Mouse (Mus musculus) heart, embryonic 10.5 days (tissue): Measurements from ENCODE around the gene Irf2bpl. TPM values are rescaled to one million over a fixed set of nuclear protein-coding genes. Genes with fewer than 3 reads are reported as not detected.
A peak's percentile ranks its signal among the peaks of the same experiment; 100 is the strongest.

ENCODE experiments used
- DNase-seq: peaks from one replicate; pipeline ENCODE4 v3.0.0-alpha.2; 2017; ENCODE audit warnings: low spot score
- H3K27ac ChIP-seq: fragments of 300-500 bp; sonication (generic); 2 replicates; pipeline ENCODE4 v1.5.1; 2016; ENCODE audit warnings: mild to moderate bottlenecking
- H3K27me3 ChIP-seq: fragments of 300-500 bp; sonication (generic); 2 replicates; pipeline ENCODE4 v1.6.1; 2016; ENCODE audit warnings: mild to moderate bottlenecking; ENCODE audit not compliant: poor library complexity, insufficient read depth, severe bottlenecking
- H3K36me3 ChIP-seq: fragments of 300-500 bp; sonication (generic); 2 replicates; pipeline ENCODE4 v1.6.1; 2016; ENCODE audit warnings: mild to moderate bottlenecking, moderate library complexity
- H3K4me1 ChIP-seq: fragments of 300-500 bp; sonication (generic); 2 replicates; pipeline ENCODE4 v1.6.1; 2016; ENCODE audit warnings: mild to moderate bottlenecking
- H3K4me3 ChIP-seq: fragments of 300-500 bp; sonication (generic); 2 replicates; pipeline ENCODE4 v1.5.1; 2016; ENCODE audit warnings: mild to moderate bottlenecking, moderate library complexity
- H3K9me3 ChIP-seq: fragments of 300-500 bp; sonication (generic); 2 replicates; pipeline ENCODE4 v1.6.1; 2016; ENCODE audit warnings: mild to moderate bottlenecking, moderate library complexity
- WGBS: fragments of 180-500 bp; shearing (Covaris S2); methylation state at CpG from one replicate; pipeline ENCODE4 v1.1.7; 2016; 5-methylcytosine and 5-hydroxymethylcytosine counted together
- polyA plus RNA-seq: library from polyadenylated mRNA; unstranded; fragments of >200 nt; fragmentation: Nextera tagmentation; extraction: Ambion mirVana; gene quantifications from 2 replicates; pipeline ENCODE4 v1.2.1, GENCODE M21; 2016

Gene Irf2bpl
- polyA plus RNA-seq, 1 experiment from 2014 or later: 28.7 TPM

DNA sequence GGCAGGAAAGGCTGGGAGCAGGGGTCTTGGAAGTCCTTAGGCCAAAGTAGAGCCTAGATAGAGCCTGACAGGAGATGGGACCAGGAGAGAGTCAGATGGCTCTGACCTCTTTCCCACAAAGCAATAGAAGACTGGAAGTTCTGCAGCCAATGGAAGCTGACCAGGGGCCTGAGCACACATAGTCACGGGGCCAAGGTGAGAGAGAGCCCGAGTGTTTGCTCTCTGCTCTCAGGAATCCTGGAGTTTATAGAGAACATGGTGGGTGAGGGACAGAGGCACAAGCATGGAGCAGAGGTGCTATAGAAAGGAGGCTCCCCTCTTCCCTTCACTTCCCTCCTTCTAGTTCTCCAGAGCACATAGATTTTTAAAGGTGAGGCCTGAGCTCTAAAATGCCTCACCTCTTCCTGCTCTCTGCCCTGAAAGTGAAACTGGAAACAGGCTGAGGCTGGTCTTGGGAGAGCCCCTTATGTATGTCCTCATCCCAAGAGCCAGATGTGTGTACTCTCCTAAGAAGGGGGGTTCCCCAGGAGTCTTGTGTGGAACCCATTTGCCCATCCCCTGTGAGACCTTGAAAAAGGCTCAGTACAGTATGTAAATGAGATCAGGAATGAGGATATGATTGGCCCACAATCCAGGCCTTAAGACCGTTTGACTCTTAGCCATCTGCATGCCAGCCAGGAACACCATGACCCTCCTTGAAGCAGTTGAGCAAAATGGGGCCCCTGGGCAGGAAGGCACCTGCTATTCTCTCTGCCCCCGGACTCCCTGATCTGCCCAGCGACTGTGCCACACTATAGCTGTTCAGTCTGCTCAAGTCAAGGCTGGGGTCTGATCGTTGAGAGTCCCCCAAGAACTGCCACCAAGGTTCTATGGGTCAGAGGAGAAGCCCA is 25.4 kb downstream of the Irf2bpl start:
- WGBS: 74% methylated on average over 6 of the region's 6 CpGs
- H3K27ac ChIP-seq: peak overlapping the region; percentile 65
- no peaks in the 10 kb centered on the region for H3K36me3 ChIP-seq
- H3K4me1 ChIP-seq: peaks cover 49% of the 10 kb centered on the region
- no peak for DNase-seq
- H3K9me3 ChIP-seq: no peaks in the 10 kb centered on the region
- no peaks in the 10 kb centered on the region for H3K27me3 ChIP-seq
- no peak overlapping the region for H3K4me3 ChIP-seq

DNA sequence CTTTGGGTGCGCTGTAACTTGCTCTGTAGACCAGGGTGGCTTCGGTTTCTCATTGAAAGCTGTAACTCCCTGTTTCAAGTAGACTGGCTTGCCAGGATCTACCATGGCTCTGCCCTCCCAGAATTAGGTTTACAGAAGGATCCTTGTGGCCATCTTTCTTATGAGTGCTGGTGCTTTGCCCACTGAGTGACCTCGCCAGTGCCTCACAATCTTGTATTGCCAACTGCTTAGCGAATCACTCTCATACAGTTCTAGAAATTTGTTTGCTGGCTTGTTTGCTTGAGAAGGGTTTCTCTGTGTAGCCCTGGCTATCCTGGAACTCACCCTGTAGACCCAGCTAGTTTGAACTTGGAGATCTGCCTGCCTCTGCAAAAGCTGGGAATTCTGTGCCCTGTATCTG is 26.1 kb downstream of the Irf2bpl start:
- Histone ChIP-seq H3K9me3 (no peaks in the 10 kb centered on the region), H3K27ac (no peak overlapping the region; the same call in 1 of the 2 replicates), H3K4me3 (no peak overlapping the region), H3K36me3 (no peaks in the 10 kb centered on the region), H3K4me1 (peaks cover 52% of the 10 kb centered on the region), H3K27me3 (no peaks in the 10 kb centered on the region)
- DNase-seq: no peak
- WGBS: 90% methylated on average over 4 of the region's 4 CpGs

DNA sequence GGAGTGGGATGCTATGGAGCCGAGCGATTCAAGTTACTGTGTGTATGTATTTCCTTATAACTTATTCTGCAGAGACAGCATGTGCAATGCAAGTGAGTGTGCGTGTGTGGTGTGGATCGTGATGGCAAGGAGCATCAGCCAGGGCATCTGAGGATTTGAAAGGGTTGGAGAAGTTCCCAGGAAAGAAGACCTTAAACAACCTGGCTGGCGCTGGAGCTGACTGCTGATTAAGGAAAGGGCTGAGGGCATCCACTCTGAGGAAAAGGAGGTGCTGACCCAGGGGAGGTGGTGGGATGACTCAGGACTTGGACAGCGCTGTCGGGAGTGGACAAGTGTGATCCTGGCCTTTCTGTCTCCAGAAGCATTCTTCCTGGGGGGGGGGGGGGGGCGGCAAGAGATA is 27.3 kb downstream of the Irf2bpl start:
- WGBS: 65% methylated on average over 8 of the region's 8 CpGs
- Histone ChIP-seq H3K9me3 (no peaks in the 10 kb centered on the region), H3K27me3 (no peaks in the 10 kb centered on the region), H3K4me1 (peaks cover 56% of the 10 kb centered on the region), H3K36me3 (no peaks in the 10 kb centered on the region), H3K4me3 (no peak overlapping the region), H3K27ac (no peak overlapping the region; the same call in 1 of the 2 replicates)
- no peak for DNase-seq

DNA sequence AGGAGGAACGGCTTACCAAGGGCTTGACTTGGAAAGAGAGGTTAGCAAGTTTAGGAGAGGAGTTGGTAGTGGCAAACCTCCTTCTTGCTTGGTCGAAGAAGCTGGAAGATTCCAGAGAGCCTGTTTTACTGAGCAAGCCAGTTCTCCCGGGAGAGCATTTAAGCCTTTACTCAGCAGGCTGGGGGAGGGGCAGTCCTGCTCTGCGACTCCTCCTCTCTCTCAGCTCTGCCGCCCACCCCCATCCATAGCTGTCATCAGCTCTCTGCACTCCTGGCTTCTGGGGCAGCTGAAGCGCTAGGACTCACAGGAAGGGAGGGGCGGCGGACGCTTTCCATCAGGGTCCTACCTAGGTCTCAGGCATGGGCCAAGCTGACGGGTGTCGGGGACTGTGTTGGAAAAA is 28.9 kb downstream of the Irf2bpl start:
- H3K4me3 ChIP-seq: peak overlapping the region; percentile 36
- no peaks in the 10 kb centered on the region for H3K27me3 ChIP-seq
- H3K27ac ChIP-seq: peak overlapping the region; percentile 75
- 5% methylated on average over 11 of the region's 11 CpGs for WGBS
- H3K36me3 ChIP-seq: no peaks in the 10 kb centered on the region
- no peaks in the 10 kb centered on the region for H3K9me3 ChIP-seq
- H3K4me1 ChIP-seq: peaks cover 62% of the 10 kb centered on the region
- peak; percentile 93 for DNase-seq

DNA sequence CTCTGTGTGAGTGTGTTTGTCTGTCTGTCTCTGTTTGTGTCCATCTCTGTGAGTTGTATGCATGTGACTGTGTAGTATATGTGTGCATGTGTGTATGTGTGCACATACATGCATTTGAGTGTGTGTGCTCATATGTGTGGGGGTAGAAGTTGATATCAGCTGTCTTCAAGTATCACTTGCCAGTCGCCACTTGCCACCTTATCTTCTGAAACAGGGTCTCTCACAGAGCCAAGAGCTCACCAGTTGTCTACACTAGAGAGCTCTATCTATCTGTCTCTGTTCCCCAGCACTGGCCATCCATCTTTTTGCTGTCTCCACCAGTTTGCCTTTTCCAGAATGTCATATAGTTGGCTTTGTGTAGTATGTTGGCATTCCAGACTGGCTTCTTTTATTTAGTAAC is 31.1 kb downstream of the Irf2bpl start:
- WGBS: 19% methylated on average over 1 of the region's 1 CpGs

DNA sequence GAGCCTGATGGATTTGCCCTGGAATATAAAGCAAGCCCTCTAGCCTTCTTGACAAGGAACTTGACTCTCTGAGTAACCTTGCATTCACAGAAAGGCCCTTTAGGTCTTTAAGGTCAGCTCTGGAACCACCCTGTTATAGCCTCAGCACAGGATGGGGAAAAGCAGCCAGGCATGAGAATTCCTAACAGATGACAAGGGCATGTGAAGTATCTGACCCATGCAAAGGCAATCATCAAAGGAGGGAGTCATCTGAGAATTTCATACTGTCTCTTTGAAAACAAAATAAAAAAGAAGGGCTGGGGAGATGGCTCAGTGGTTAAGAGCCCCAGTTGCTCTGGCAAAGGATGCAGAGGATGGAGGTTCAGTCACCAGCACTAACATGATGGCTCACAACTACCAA is 33.3 kb downstream of the Irf2bpl start:
- Histone ChIP-seq H3K36me3 (no peaks in the 10 kb centered on the region), H3K27me3 (no peaks in the 10 kb centered on the region), H3K9me3 (no peaks in the 10 kb centered on the region), H3K4me3 (no peak overlapping the region), H3K27ac (no peak overlapping the region), H3K4me1 (peaks cover 33% of the 10 kb centered on the region)
- no peak for DNase-seq

More for the DNA sequence above, 31.1 kb downstream of the Irf2bpl start:
- H3K4me3 ChIP-seq: no peak overlapping the region
- H3K9me3 ChIP-seq: no peaks in the 10 kb centered on the region
- peaks cover 47% of the 10 kb centered on the region for H3K4me1 ChIP-seq
- H3K27ac ChIP-seq: peak overlapping the region; percentile 6; the same call in 1 of the 2 replicates
- no peaks in the 10 kb centered on the region for H3K27me3 ChIP-seq
- H3K36me3 ChIP-seq: no peaks in the 10 kb centered on the region
- no peak for DNase-seq

DNA sequence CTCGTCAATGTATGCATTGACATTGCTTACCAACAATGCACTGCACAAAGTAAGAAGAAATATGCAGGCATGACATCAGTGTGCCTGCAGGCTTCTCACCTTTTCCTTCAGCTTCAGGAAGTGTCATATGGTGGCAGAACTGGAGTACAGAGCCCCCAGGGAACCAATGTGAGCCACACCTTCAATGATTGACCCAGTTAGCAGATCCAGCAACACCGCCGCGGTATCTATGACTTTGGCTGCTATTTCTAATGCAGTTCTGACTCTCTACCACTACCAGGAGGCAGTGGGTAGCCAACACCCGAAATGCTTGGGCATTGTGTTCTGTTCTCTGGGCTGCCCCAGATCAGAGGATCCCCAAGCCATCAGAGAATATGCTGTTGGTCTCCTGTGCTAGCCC is 33.9 kb downstream of the Irf2bpl start:
- 82% methylated on average over 5 of the region's 5 CpGs for WGBS
- Histone ChIP-seq H3K4me1 (peaks cover 27% of the 10 kb centered on the region), H3K36me3 (no peaks in the 10 kb centered on the region), H3K4me3 (no peak overlapping the region), H3K9me3 (no peaks in the 10 kb centered on the region), H3K27me3 (no peaks in the 10 kb centered on the region), H3K27ac (no peak overlapping the region)
- DNase-seq: no peak

DNA sequence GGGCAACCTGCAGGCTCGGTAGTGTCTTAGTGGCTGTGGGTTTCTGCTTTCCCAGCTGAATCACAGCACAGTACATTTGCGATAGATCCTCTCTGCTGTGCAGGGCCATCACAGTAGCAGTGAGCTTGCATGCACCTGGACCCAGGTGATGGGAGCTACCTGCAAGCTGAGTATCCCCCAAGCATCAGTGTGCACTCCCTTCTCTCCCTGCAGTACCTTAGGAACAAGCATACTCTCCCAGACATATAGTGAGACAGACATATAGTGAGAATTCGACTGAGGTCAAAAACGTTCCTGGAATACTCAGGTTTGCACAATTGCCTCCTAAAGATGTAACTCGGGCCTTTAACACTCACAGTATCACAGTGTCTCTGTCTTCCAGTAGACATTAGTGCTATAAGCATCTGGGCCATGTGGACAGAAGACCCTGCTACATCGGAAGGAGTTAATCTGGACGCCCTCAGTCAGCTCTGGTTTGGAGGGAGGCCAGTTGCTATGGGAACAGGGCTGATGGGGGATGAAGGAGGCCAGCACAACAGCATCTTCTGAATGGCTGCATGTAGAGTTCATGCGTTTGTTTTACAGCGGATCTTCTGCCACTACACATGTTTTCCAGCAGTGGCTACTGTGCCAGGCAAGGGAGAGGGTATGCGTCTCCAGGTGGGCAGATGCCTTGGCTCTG is 34.5 kb downstream of the Irf2bpl start:
- DNase-seq: no peak
- Histone ChIP-seq H3K9me3 (no peaks in the 10 kb centered on the region), H3K4me1 (peaks cover 20% of the 10 kb centered on the region), H3K4me3 (no peak overlapping the region), H3K27ac (no peak overlapping the region), H3K27me3 (no peaks in the 10 kb centered on the region), H3K36me3 (no peaks in the 10 kb centered on the region)
- 78% methylated on average over 10 of the region's 10 CpGs for WGBS

DNA sequence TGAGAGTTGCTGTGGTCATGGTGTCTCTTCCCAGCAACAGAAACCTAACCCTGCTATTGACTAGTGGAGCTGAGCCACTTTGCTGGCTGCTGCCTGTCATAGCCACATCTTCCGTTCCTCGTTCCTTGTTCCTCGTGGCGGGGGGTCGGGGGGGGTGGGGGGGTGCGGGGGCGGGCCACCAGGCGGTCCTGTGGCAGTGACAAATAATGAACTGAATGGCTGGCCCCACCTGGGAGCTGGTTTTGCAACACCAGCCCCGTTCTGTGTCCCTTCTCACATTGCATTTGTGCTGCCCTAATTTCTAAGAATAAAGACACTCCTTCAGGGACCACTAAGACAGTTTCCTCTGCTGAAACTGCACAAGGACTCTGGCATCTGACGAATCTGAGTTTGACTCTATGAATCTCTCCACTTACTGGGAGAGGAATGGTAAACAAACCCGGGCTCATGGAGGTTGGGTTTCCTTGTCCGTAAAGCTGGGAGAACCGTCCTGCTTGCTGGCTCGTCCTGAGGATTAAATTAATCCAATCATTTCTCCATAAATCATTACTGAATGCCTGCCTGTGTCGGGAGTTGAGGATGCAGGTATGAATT is 41.6 kb downstream of the Irf2bpl start:
- H3K9me3 ChIP-seq: no peaks in the 10 kb centered on the region
- peaks cover 28% of the 10 kb centered on the region for H3K4me1 ChIP-seq
- DNase-seq: no peak
- H3K4me3 ChIP-seq: no peak overlapping the region
- H3K27ac ChIP-seq: 0 out of 2 replicates have a peak overlapping the region, but pooled peaks have one; percentile 33
- no peaks in the 10 kb centered on the region for H3K27me3 ChIP-seq
- whole genome bisulfite sequencing: 49% methylated on average over 15 of the region's 15 CpGs
- H3K36me3 ChIP-seq: no peaks in the 10 kb centered on the region

DNA sequence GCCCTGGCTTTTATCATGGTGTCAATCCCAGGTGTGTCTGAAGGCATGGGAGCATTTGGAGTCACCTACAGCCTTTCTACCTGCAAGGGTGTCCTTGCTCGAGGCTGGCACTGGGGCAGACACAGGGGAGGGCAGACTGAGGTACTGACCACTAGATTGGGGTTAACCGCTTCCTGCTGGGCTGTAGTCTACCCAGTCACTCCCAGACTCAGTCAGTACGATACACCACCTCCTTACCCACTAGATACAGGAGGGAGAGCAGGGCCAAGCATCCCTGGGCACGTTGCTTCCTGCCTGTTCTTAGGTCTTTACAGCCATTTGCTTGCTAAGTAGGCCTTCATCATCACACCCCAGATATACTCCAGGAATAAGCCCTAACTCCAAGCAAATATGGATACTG is 44.1 kb downstream of the Irf2bpl start:
- Histone ChIP-seq H3K4me1 (peaks cover 40% of the 10 kb centered on the region), H3K27me3 (no peaks in the 10 kb centered on the region), H3K9me3 (no peaks in the 10 kb centered on the region), H3K36me3 (no peaks in the 10 kb centered on the region), H3K27ac (0 out of 2 replicates have a peak overlapping the region, but pooled peaks have one; percentile 38), H3K4me3 (no peak overlapping the region)
- DNase-seq: no peak
- WGBS: 69% methylated on average over 4 of the region's 4 CpGs

DNA sequence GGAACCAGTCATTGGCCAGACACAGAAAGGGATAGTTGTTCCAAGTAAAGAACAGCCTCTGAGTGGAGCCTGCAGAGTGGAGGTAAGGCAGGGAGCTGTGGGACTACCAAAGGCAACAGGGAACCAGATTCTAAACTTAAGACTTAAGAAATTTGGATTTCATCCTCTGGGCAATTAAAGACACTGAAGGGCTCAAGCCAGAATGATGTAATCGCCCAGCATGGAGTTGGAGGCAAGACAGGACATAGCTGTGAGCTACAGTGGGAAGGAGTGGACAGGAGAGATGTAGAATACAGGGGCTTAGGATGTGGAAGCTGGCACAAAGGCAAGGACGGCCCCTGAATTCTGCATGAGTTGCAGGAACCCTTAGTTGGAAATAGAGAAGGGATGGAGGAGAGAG is 46.4 kb downstream of the Irf2bpl start:
- Histone ChIP-seq H3K9me3 (no peaks in the 10 kb centered on the region), H3K36me3 (no peaks in the 10 kb centered on the region), H3K4me1 (peaks cover 54% of the 10 kb centered on the region), H3K27ac (peak overlapping the region; percentile 52; the same call in 1 of the 2 replicates), H3K4me3 (no peak overlapping the region), H3K27me3 (no peaks in the 10 kb centered on the region)
- no peak for DNase-seq
- 66% methylated on average over 2 of the region's 2 CpGs for WGBS

DNA sequence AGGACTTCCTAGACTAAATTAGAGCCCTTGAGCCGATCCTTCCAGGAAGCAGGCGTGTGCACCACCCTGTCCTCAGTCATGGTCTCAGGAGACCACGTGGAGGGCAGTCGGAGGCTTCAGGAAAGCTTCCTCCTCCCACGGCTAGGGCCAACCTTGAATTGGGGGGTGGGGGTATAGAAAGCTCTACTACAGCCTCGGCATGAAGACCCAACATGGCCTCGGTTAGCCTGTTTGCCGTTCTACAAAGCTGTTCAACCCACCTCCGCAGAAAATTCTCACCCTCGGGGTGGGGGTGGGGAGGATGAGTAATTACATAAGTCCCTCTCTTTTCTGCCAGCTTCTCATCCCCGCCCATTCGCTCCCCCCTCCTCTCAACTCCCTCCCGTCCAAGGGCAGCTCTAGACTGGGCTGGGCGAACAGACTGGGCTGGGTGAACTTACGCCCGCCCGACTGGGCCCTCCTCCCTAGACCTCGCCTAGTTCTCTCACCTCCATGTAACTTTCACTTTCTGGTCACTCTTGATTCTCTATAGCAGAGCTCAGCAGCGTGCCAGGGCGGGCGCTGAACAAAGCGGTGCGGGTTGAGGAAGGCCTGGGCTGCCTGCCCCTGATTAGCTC is 48.1 kb downstream of the Irf2bpl start:
- Histone ChIP-seq H3K4me3 (peak overlapping the region; percentile 47), H3K4me1 (peaks cover 66% of the 10 kb centered on the region), H3K27me3 (no peaks in the 10 kb centered on the region), H3K27ac (peak overlapping the region; percentile 80), H3K36me3 (no peaks in the 10 kb centered on the region), H3K9me3 (no peaks in the 10 kb centered on the region)
- WGBS: 14% methylated on average over 23 of the region's 23 CpGs
- peak; percentile 93 for DNase-seq
